Mouse (Mus musculus) heart, postnatal 36 days (tissue): ENCODE data around the gene Fnip2. TPM values are rescaled to one million over a fixed set of nuclear protein-coding genes. Genes with fewer than 3 reads are reported as not detected.
A peak's percentile ranks its signal among the peaks of the same experiment; 100 is the strongest.
"Not testable (repeated sequence)": the region's sequence is repeated elsewhere in the genome, so short reads cannot be mapped to it uniquely, and the experiment has no call there.

Source experiments
- DNase-seq, 2 experiments: peaks; one replicate each; pipeline ENCODE4 v3.0.0; 2021 to 2022
- intact Hi-C: fragments of 180-260 bp; cut with DNase I; formaldehyde crosslinking; loops from one replicate; pipeline ENCODE4 v1.15.1; 2025
- total RNA-seq, 2 experiments: library from RNA; stranded (reverse); gene quantifications; 2 replicates each; pipeline ENCODE4 v1.2.3; 2021

Fnip2 gene
- total RNA-seq, 2 experiments from 2014 or later, result 13.8 to 20.3 TPM

DNA sequence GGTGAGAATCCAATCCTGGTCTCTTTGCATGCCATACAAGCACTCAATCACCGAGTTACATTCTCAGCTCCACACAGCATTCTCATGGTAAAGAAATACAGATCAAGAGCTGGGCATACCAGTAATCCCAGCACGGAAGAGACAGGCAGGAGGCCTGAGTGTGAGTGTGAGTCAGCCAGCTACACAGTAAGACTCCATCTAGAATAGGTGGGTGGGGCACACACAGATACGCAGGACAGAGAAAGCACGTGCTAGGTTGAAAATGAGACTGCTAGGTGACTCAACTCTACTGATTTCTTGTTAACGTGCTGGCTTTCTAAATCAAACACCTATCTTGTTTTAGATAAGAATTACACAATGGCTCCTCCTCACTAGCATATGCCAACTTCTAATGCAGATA, 77.5 kb downstream of the Fnip2 start:
- intact Hi-C loops, result no loop called here
- no peak for DNase-seq

- intact Hi-C loops, result no loop called here
- DNase-seq, result no peak
Observed at GRCm38 (mm10) chr3:79488025-79488424, 79.6 kb downstream of the Fnip2 start.

DNA sequence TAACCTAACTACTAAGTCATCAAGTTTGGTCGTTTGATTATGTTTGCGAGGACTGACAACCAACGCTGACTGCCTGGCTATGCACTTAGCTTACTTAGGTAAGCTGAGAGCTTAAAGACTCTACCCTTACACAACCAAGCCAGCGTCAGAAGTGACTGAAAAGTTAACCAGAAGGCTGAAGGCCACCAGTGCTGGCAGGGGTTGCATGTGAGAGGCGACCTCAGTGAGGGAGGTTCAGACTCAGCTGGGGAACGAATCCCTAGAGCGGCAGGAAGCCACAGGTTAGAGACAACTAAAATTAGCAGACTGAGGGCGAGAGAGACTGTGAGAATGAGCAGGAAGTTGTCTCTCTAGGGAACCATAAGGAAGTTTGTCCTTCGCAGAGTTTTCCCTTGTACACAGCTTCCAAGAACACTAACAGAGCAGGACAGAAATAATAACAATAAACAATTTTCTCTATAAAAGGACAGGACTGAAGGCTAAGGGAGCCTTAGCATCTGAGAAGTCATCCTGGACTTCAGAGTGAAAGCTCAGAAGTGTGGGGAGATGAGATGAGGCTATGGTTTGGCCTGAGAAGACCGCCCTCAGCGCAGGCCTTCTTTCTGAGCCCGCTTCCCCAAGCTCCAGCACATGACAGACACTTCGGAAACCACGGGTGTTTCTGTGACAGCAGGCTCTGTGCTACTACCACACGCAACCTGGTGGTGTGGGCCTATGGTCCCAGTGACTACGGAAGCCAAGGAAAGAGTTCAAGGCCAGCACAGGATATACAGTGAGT, 83.1 kb downstream of the Fnip2 start:
- intact Hi-C loops, result no loop called here
- no peak for DNase-seq

DNA sequence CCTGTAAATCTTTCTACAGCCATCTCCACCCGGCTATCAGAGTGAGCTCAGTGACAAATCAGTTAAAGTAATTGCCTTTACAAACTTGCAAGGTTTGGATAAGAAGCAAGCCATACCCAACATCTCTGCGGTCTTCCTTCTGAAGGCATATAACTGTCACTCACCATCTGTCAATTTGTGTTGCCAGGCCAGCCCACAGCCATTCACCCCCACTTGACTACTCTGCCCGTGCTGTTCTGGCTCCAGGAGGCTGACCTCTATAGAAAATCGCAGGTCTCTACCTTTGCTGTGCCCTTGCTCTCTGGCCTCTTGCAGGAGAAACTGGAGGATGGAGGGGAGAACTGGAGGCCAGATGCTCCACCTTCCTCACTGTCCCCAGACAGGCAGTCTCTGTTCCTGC, 88.7 kb downstream of the Fnip2 start:
- intact Hi-C loops, result no loop called here
- no peak for DNase-seq

- no peak for DNase-seq
- intact Hi-C loops, result no loop called here
Observed at GRCm38 (mm10) chr3:79478400-79478799, 89.2 kb downstream of the Fnip2 start.

DNA sequence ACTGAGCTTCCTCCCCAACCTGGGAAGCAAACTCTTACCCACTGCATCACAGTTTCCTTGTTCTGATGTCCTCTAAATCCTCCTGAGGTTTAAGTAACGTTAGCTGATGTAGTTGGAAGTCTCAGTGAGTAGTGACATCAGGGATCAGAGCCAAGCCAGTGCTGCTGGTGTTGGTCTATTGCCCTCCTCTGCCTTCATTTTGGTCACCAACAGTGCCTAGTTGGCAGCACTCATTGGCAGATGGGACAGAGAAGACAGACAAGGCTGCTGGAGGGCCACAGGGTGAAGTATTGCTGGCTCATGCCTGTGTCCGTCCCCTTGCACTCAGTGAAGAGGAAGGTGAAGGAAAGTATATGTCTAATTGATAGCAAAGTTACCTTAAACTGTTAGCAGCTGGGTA, 91.6 kb downstream of the Fnip2 start:
- intact Hi-C loops, result no loop called here
- DNase-seq, result peak in 1 of 2 experiments; percentile 26

GRCm38 (mm10) chr3:79474911-79475310, 92.7 kb downstream of the Fnip2 start:
- peak in 1 of 2 experiments; percentile 30 for DNase-seq
- intact Hi-C loops, result no loop called here

- intact Hi-C loops, result no loop called here
- no peak for DNase-seq
Observed at GRCm38 (mm10) chr3:79472362-79472761, 95.2 kb downstream of the Fnip2 start.

- intact Hi-C loops, result no loop called here
- no peak for DNase-seq
Observed at GRCm38 (mm10) chr3:79469440-79469839, 98.2 kb downstream of the Fnip2 start.

- intact Hi-C loops, result no loop called here
- DNase-seq, result no peak
Observed at GRCm38 (mm10) chr3:79458651-79459275, 108.8 kb downstream of the Fnip2 start.

DNA sequence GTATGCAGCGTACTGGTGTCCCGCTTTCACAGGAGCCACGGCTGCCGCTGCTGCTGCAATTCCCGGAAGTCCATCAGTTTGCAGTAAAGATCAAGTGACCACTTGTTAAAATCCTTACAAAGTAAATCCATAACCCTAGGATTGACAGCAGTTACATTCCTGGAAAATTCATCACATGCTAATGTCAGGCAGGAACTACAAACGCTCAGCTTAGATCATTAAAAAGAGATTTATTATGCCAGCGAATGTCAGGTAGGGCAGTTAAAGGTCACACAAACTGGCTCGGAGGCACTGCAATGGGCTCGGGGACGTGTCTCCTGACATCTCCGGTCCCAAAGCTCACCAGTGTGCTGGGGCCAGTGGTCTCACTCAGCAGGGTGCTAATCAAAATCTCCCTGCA, 111.8 kb downstream of the Fnip2 start:
- DNase-seq, result no peak
- intact Hi-C loops, result no loop called here

DNA sequence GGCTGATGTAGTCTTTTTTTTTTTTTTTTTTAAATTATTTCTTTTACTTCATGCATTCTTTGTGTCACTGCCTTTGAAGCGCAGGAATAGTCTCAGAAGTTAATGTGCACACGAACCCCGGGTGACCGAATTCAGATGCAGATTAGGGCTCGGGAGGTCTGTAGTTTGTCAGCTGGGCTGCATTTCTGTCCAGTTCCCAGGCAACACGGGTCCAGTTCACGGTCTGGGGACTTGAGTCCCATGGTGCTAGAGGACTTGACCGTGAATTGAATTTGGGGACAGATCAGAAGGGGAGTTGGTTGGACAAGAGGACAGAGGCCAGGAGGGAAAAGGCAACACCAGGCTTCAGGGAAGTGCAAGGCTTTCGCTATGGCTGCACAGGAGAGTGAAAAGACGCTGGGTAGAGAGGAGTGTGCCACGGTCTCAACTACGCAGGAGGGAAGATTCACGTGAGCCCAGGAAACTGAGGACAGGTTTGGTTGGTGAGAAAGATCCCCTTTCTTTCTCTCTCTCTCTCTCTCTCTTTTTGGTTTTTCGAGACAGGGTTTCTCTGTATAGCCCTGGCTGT, 114.8 kb downstream of the Fnip2 start:
- no peak for DNase-seq
- intact Hi-C loops, result loop anchor here (1.0 kb wide), 1 partner anchor 152 kb away; no protein-coding TSS in a partner anchor

DNA sequence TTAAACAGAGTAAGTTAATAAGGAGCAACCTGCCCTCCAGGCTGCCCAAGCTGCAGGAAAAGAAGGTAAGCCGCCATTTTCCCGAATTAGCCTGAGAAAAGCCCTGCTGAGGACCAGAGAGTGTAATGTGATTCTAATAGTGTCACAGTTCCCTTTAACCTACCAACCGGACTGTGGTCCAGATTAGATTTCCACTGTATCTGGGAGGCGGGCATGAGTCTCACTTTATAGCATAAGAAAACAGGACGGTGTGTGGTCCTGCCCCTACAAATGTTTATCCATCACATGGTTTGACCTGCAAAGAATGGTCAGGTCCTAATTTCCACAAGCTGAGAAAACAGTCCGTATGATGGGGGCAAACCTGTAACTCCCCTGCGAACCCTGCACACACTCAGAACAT, 118.2 kb downstream of the Fnip2 start:
- intact Hi-C loops, result loop anchor here (5.0 kb wide), 1 partner anchor 227 kb away; no protein-coding TSS in a partner anchor
- DNase-seq, result no peak

DNA sequence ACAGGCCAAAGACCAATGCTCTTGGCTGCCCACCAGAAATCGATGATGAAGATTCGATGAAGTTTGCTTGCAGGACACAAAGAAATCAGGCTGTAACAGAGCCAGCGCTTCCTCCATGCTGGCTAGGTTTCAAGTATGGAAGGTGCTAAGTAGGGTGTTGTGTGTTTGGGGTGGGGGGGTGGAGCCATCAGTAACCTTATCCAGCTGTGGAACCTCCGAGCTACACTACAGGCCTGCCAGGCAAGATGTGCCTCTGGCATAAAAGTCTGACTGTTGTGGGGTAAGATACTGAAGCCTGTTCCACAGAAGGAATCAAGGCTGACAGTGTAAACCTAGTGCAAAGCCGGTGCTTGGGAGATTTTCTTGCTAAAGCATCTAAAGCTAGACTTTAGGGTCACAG, 119.2 kb downstream of the Fnip2 start:
- no peak for DNase-seq
- intact Hi-C loops, result loop anchor here (5.0 kb wide), 1 partner anchor 226 kb away; no protein-coding TSS in a partner anchor

GRCm38 (mm10) chr3:79446648-79447047, 120.9 kb downstream of the Fnip2 start:
- intact Hi-C loops, result loop anchor here (5.0 kb wide), 1 partner anchor 224 kb away; no protein-coding TSS in a partner anchor

DNA sequence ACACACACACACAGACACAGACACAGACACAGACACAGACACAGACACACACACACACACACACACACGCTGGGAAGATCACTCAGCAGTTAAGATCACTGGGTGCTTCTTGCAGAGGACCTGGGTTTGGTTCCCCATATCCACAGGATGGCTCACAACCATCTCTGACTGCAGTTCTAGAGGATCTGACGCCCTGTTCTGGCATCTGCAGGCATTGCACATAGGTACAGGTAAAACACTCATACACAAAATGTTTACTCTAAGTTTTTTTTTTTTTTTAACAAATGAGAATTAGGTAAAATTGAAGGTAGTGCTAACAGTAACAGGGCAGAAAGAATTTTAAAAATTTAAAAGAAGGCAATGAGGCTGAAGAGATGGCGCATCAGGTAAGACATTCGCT, 121.5 kb downstream of the Fnip2 start:
- DNase-seq, result no peak
- intact Hi-C loops, result loop anchor here (5.0 kb wide), 1 partner anchor 224 kb away; no protein-coding TSS in a partner anchor

More at GRCm38 (mm10) chr3:79446648-79447047, 120.9 kb downstream of the Fnip2 start:
- DNase-seq, result not testable (repeated sequence)

GRCm38 (mm10) chr3:79445041-79445440, 122.6 kb downstream of the Fnip2 start:
- intact Hi-C loops, result loop anchor here (5.0 kb wide), 1 partner anchor 223 kb away; no protein-coding TSS in a partner anchor
- no peak for DNase-seq

GRCm38 (mm10) chr3:79443850-79444249, 123.7 kb downstream of the Fnip2 start:
- intact Hi-C loops, result loop anchor here (5.0 kb wide), 1 partner anchor 242 kb away; no protein-coding TSS in a partner anchor

GRCm38 (mm10) chr3:79440976-79441491, 126.6 kb downstream of the Fnip2 start:
- intact Hi-C loops, result loop anchor here (5.0 kb wide), 1 partner anchor 239 kb away; no protein-coding TSS in a partner anchor
- no peak for DNase-seq

More at GRCm38 (mm10) chr3:79443850-79444249, 123.7 kb downstream of the Fnip2 start:
- DNase-seq, result no peak

DNA sequence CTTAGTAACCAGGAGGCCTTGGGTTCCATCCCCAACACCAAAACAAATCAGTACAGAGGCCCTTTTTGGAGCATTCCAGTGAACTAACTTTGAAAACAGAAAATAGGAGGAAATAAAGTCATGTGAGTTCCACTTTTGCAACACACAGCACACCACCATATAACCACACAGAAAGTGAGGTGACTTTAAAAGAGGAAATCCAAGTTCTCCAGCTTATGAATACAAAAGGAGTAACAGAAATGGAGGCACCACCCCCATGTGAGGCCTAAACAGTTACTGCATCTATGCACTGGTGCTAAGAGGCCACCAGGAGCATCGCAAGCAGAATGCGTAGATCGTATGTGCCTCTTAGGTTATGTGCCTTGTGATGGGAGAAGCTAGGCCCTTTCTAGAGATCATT, 129.3 kb downstream of the Fnip2 start:
- DNase-seq, result no peak
- intact Hi-C loops, result loop anchor here (5.0 kb wide), 1 partner anchor 146 kb away; no protein-coding TSS in a partner anchor

- intact Hi-C loops, result loop anchor here (5.0 kb wide), 1 partner anchor 144 kb away; no protein-coding TSS in a partner anchor
- DNase-seq, result no peak
Observed at GRCm38 (mm10) chr3:79436186-79436585, 131.4 kb downstream of the Fnip2 start.
